Mouse (Mus musculus): Measurements from ENCODE around the gene Ugt1a7c. TPM values are rescaled to one million over a fixed set of nuclear protein-coding genes. Genes with fewer than 3 reads are reported as not detected.

Gene Ugt1a7c
- polyA plus RNA-seq, 1 experiment from 2014 or later, result 2.7 TPM

GRCm38 (mm10) chr1:88248658-88249057 is 153.8 kb downstream of the Ugt1a7c start:
- ATAC-seq (no peak), DNase-seq (ENCODE audit: low spot score) (no peak)
- no peak overlapping the region for H3K9ac ChIP-seq (replicated peaks; ENCODE audit: low read depth)
- no peak overlapping the region for H3K4me2 ChIP-seq (replicated peaks; ENCODE audit: low read depth, low read length)
- H3K27me3 ChIP-seq (replicated peaks; ENCODE audit: insufficient read depth, low read length), result no peaks in the 10 kb centered on the region
- TF ChIP-seq CTCF (IDR thresholded peaks at IDR 0.05), result no peak
- no peak for TF ChIP-seq EP300 (IDR thresholded peaks at IDR 0.05)
- H3K4me1 ChIP-seq (ENCODE audit: insufficient read depth, low read depth, low read length), result no peaks in the 10 kb centered on the region
- H3K9me3 ChIP-seq (ENCODE audit: low read length), result peaks cover 64% of the 10 kb centered on the region
- no peak overlapping the region for H3K4me3 ChIP-seq (ENCODE audit: low read depth, low read length)
- no peaks in the 10 kb centered on the region for H3K36me3 ChIP-seq (ENCODE audit: insufficient read depth, low read length)
- no peak overlapping the region for H3K27ac ChIP-seq (ENCODE audit: low read length)
- WGBS, result 64% methylated on average over 4 of the region's 4 CpGs

GRCm38 (mm10) chr1:88249596-88249995 is 154.7 kb downstream of the Ugt1a7c start:
- no peaks in the 10 kb centered on the region for H3K4me1 ChIP-seq (ENCODE audit: insufficient read depth, low read depth, low read length)

GRCm38 (mm10) chr1:88250023-88250422 is 155.2 kb downstream of the Ugt1a7c start:
- H3K4me3 ChIP-seq (ENCODE audit: low read depth, low read length), result no peak overlapping the region
- peaks cover 64% of the 10 kb centered on the region for H3K9me3 ChIP-seq (ENCODE audit: low read length)
- 76% methylated on average over 5 of the region's 5 CpGs for WGBS
- no peak overlapping the region for H3K27ac ChIP-seq (ENCODE audit: low read length)
- H3K27me3 ChIP-seq (replicated peaks; ENCODE audit: insufficient read depth, low read length), result no peaks in the 10 kb centered on the region
- no peaks in the 10 kb centered on the region for H3K4me1 ChIP-seq (ENCODE audit: insufficient read depth, low read depth, low read length)
- no peak for ATAC-seq
- no peak for TF ChIP-seq CTCF (IDR thresholded peaks at IDR 0.05)
- no peak for TF ChIP-seq EP300 (IDR thresholded peaks at IDR 0.05)
- H3K36me3 ChIP-seq (ENCODE audit: insufficient read depth, low read length), result no peaks in the 10 kb centered on the region
- no peak for DNase-seq (ENCODE audit: low spot score)
- H3K4me2 ChIP-seq (replicated peaks; ENCODE audit: low read depth, low read length), result no peak overlapping the region
- no peak overlapping the region for H3K9ac ChIP-seq (replicated peaks; ENCODE audit: low read depth)

More at GRCm38 (mm10) chr1:88249596-88249995, 154.7 kb downstream of the Ugt1a7c start:
- 75% methylated on average over 7 of the region's 7 CpGs for WGBS
- Histone ChIP-seq H3K4me3 (ENCODE audit: low read depth, low read length) (no peak overlapping the region), H3K27ac (ENCODE audit: low read length) (no peak overlapping the region), H3K27me3 (replicated peaks; ENCODE audit: insufficient read depth, low read length) (no peaks in the 10 kb centered on the region), H3K36me3 (ENCODE audit: insufficient read depth, low read length) (no peaks in the 10 kb centered on the region), H3K4me2 (replicated peaks; ENCODE audit: low read depth, low read length) (no peak overlapping the region), H3K9ac (replicated peaks; ENCODE audit: low read depth) (no peak overlapping the region), H3K9me3 (ENCODE audit: low read length) (peaks cover 66% of the 10 kb centered on the region)
- DNase-seq (ENCODE audit: low spot score), result no peak
- TF ChIP-seq EP300 (IDR thresholded peaks at IDR 0.05) (no peak), CTCF (IDR thresholded peaks at IDR 0.05) (no peak)
- ATAC-seq, result no peak

GRCm38 (mm10) chr1:88253106-88253505 is 158.2 kb downstream of the Ugt1a7c start:
- H3K4me3 ChIP-seq (ENCODE audit: low read depth, low read length), result no peak overlapping the region
- H3K9me3 ChIP-seq (ENCODE audit: low read length), result peaks cover 46% of the 10 kb centered on the region
- H3K27ac ChIP-seq (ENCODE audit: low read length), result no peak overlapping the region
- 69% methylated on average over 8 of the region's 8 CpGs for whole genome bisulfite sequencing
- ATAC-seq, result no peak
- no peak overlapping the region for H3K4me2 ChIP-seq (replicated peaks; ENCODE audit: low read depth, low read length)
- TF ChIP-seq EP300 (IDR thresholded peaks at IDR 0.05) (no peak), CTCF (IDR thresholded peaks at IDR 0.05) (no peak)
- no peaks in the 10 kb centered on the region for H3K36me3 ChIP-seq (ENCODE audit: insufficient read depth, low read length)
- H3K27me3 ChIP-seq (replicated peaks; ENCODE audit: insufficient read depth, low read length), result no peaks in the 10 kb centered on the region
- no peak for DNase-seq (ENCODE audit: low spot score)
- H3K4me1 ChIP-seq (ENCODE audit: insufficient read depth, low read depth, low read length), result no peaks in the 10 kb centered on the region
- H3K9ac ChIP-seq (replicated peaks; ENCODE audit: low read depth), result no peak overlapping the region

GRCm38 (mm10) chr1:88253540-88253939 is 158.7 kb downstream of the Ugt1a7c start:
- no peak overlapping the region for H3K9ac ChIP-seq (replicated peaks; ENCODE audit: low read depth)
- no peaks in the 10 kb centered on the region for H3K27me3 ChIP-seq (replicated peaks; ENCODE audit: insufficient read depth, low read length)
- no peak overlapping the region for H3K27ac ChIP-seq (ENCODE audit: low read length)
- TF ChIP-seq CTCF (IDR thresholded peaks at IDR 0.05) (no peak), EP300 (IDR thresholded peaks at IDR 0.05) (no peak)
- no peak overlapping the region for H3K4me2 ChIP-seq (replicated peaks; ENCODE audit: low read depth, low read length)
- WGBS, result 66% methylated on average over 6 of the region's 6 CpGs
- peaks cover 42% of the 10 kb centered on the region for H3K9me3 ChIP-seq (ENCODE audit: low read length)
- DNase-seq (ENCODE audit: low spot score) (no peak), ATAC-seq (no peak)
- H3K4me1 ChIP-seq (ENCODE audit: insufficient read depth, low read depth, low read length), result no peaks in the 10 kb centered on the region
- H3K4me3 ChIP-seq (ENCODE audit: low read depth, low read length), result no peak overlapping the region
- H3K36me3 ChIP-seq (ENCODE audit: insufficient read depth, low read length), result no peaks in the 10 kb centered on the region

- no peak for ATAC-seq
- WGBS, result 84% methylated on average over 12 of the region's 12 CpGs
These were observed 160.1 kb downstream of the Ugt1a7c start for GRCm38 (mm10) chr1:88254793-88255465.

More at GRCm38 (mm10) chr1:88254793-88255465, 160.1 kb downstream of the Ugt1a7c start:
- no peak overlapping the region for H3K4me3 ChIP-seq (ENCODE audit: low read depth, low read length)
- no peak overlapping the region for H3K4me2 ChIP-seq (replicated peaks; ENCODE audit: low read depth, low read length)
- no peak overlapping the region for H3K9ac ChIP-seq (replicated peaks; ENCODE audit: low read depth)
- H3K27ac ChIP-seq (ENCODE audit: low read length), result no peak overlapping the region
- DNase-seq (ENCODE audit: low spot score), result no peak
- no peaks in the 10 kb centered on the region for H3K27me3 ChIP-seq (replicated peaks; ENCODE audit: insufficient read depth, low read length)
- peaks cover under 1% of the 10 kb centered on the region; the same call in 1 of the 2 replicates for H3K36me3 ChIP-seq (ENCODE audit: insufficient read depth, low read length)
- TF ChIP-seq CTCF (IDR thresholded peaks at IDR 0.05), result no peak
- no peak for TF ChIP-seq EP300 (IDR thresholded peaks at IDR 0.05)
- peaks cover 29% of the 10 kb centered on the region for H3K9me3 ChIP-seq (ENCODE audit: low read length)
- 0 out of 2 replicates have a peak, but pooled peaks cover 7% of the 10 kb centered on the region for H3K4me1 ChIP-seq (ENCODE audit: insufficient read depth, low read depth, low read length)

Data from lung, postnatal 0 days (tissue).